Mouse (Mus musculus) activated CD4-positive, CD25-positive, alpha-beta regulatory T cell (primary cell): ENCODE data around the gene Plekhs1. TPM values are rescaled to one million over a fixed set of nuclear protein-coding genes. Genes with fewer than 3 reads are reported as not detected.

Experiments
- polyA plus RNA-seq, 2 experiments: library from polyadenylated mRNA; unstranded; fragments of 100-300 nt; shearing (Covaris generic); gene quantifications; one replicate each; pipeline ENCODE4 v1.2.1; 2017

Gene Plekhs1
- under 1 TPM in 1 of 2 experiments, not detected in 1; 0.18 TPM for polyA plus RNA-seq

DNA sequence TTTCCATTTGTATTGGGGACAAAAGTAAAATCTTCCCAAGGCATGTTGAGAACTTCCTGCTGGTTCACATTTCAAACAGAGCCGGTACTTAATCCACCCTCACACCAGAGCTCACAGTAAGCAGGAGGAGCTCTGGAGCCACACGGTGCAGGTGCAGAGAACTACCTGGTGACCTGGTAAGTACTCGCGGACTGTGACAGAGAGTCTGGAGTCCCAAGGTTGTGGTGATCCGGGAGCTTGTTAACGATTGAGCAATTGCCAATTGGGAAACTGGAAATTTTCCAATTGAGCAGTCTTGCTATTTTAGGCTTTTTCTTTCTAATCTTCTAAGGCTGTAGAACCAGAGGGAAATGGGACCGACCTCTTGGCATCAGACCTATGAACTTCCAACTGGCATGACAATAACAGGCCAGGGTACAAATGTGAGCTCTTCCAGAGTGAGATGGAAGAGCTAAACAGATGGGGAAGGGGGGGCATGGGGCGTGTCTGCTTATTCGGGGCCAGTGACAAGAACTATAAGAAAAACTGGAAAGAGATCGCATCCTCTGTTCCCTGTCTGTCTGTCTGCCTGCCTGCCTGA, at the start of gene Plekhs1:
Gene Plekhs1 (plus strand): TSS at position 119 of the 580 bp plus-strand sequence.

Other genes starting within 250 kb of the Plekhs1 start
- under 1 TPM in 1 of 2 experiments, not detected in 1; 0.33 TPM for gene Habp2, start 174.5 kb upstream of the Plekhs1 start, polyA plus RNA-seq
- under 1 TPM in 1 of 2 experiments, not detected in 1; 0.17 TPM for gene Nrap, start 71.6 kb upstream of the Plekhs1 start, polyA plus RNA-seq
- 10 to 100 TPM; 47.0 to 70.3 TPM for gene Casp7, start 64.5 kb upstream of the Plekhs1 start, polyA plus RNA-seq
- gene Dclre1a, start 86.6 kb downstream of the Plekhs1 start, polyA plus RNA-seq, result 10 to 100 TPM in 1 of 2 experiments, 1 to 10 TPM in 1; 6.3 to 10.6 TPM
- gene Nhlrc2, start 86.6 kb downstream of the Plekhs1 start, polyA plus RNA-seq, result 10 to 100 TPM; 14.3 to 21.8 TPM